Mouse (Mus musculus) stomach, embryonic 15.5 days (tissue): Measurements from ENCODE around the gene Vmn1r25. TPM values are rescaled to one million over a fixed set of nuclear protein-coding genes. Genes with fewer than 3 reads are reported as not detected.
"Not testable (repeated sequence)": the region's sequence is repeated elsewhere in the genome, so short reads cannot be mapped to it uniquely, and the experiment has no call there.

Experiments used
- ATAC-seq: fragments of 200-750 bp; cut with Nextera tagmentation; 2 replicates; pipeline ENCODE4 v1.8.0; 2017; ENCODE audit warnings: low read depth, moderate number of reproducible peaks, moderate TSS enrichment; ENCODE audit not compliant: insufficient read depth, low FRiP score
- H3K27ac ChIP-seq: fragments of 300-500 bp; sonication (generic); 2 replicates; pipeline ENCODE4 v1.5.1; 2015; ENCODE audit warnings: mild to moderate bottlenecking, inconsistent platforms
- H3K27me3 ChIP-seq: fragments of 300-500 bp; sonication (generic); replicated peaks from 2 replicates; pipeline ENCODE4 v1.6.1; 2015; ENCODE audit warnings: inconsistent platforms
- H3K36me3 ChIP-seq: fragments of 300-500 bp; sonication (generic); 2 replicates; pipeline ENCODE4 v1.6.1; 2015; ENCODE audit warnings: inconsistent platforms
- H3K4me1 ChIP-seq: fragments of 300-500 bp; sonication (generic); 2 replicates; pipeline ENCODE4 v1.6.1; 2015; ENCODE audit warnings: inconsistent platforms
- H3K4me2 ChIP-seq: fragments of 300-500 bp; sonication (generic); 2 replicates; pipeline ENCODE4 v1.6.1; 2015; ENCODE audit warnings: mild to moderate bottlenecking, inconsistent platforms
- H3K4me3 ChIP-seq: fragments of 300-500 bp; sonication (generic); replicated peaks from 2 replicates; pipeline ENCODE4 v1.5.1; 2015; ENCODE audit warnings: inconsistent platforms
- H3K9ac ChIP-seq: fragments of 300-500 bp; sonication (generic); 2 replicates; pipeline ENCODE4 v1.6.1; 2015; ENCODE audit warnings: inconsistent platforms
- H3K9me3 ChIP-seq: fragments of 300-500 bp; sonication (generic); 2 replicates; pipeline ENCODE4 v1.6.1; 2016; ENCODE audit warnings: inconsistent platforms
- WGBS: fragments of 180-500 bp; shearing (Covaris S2); methylation state at CpG from one replicate; pipeline ENCODE4 v1.1.7; 2015; 5-methylcytosine and 5-hydroxymethylcytosine counted together
- polyA plus RNA-seq: library from polyadenylated mRNA; unstranded; fragments of >200 nt; fragmentation: Nextera tagmentation; extraction: Ambion mirVana; gene quantifications from 2 replicates; pipeline ENCODE4 v1.2.1, GENCODE M21; 2015

Gene Vmn1r25
- not detected in 2 replicates for polyA plus RNA-seq

DNA sequence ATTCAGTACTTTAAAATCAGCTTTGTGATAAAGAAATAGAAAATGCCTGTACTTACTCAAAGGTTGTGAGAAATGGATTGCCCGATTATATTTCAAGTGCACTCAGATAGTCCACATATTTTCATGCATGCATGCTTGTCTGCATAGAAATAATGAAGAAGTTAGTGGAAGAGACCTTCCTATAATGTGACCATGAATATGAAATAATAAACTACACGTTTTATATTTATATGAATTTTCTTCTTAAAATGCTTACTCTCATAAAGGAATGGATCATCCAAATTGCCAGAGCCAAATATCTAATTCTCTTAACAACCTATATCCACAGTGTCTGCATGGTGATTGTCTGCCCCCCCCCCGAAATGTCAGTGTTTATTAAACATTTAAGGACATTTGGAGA lies at the start of gene Vmn1r25:
TSS of gene Vmn1r25 (minus strand) at position 101 of the 400 bp plus-strand sequence.
- Histone ChIP-seq H3K4me3 (no peak within 1 kb of the TSS), H3K27me3 (no peaks in the 10 kb centered on the region), H3K9me3 (no peaks in the 10 kb centered on the region), H3K4me2 (no peak within 1 kb of the TSS), H3K9ac (no peak within 1 kb of the TSS), H3K36me3 (no peaks in the 10 kb centered on the region), H3K27ac (no peak within 1 kb of the TSS), H3K4me1 (no peaks in the 10 kb centered on the region)
- no peak for ATAC-seq
- WGBS = 56% methylated on average over 3 of the region's 3 CpGs

DNA sequence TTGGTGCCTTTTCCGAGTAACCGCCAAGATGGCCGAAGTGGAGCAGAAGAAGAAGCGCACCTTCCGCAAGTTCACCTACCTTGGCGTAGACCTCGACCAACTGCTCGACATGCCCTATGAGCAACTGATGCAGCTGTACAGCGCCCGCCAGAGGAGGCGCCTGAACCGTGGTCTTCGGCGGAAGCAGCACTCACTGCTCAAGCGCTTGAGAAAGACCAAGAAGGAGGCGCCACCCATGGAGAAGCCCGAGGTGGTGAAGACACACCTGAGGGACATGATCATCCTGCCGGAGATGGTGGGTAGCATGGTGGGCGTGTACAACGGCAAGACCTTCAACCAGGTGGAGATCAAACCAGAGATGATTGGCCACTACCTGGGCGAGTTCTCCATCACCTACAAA lies 36.9 kb upstream of the Vmn1r25 start:
- not testable (repeated sequence) for H3K4me1 ChIP-seq, H3K27me3 ChIP-seq, H3K9me3 ChIP-seq, H3K4me2 ChIP-seq, H3K36me3 ChIP-seq, H3K4me3 ChIP-seq, H3K9ac ChIP-seq, ATAC-seq, H3K27ac ChIP-seq
- WGBS = 87% methylated on average over 21 of the region's 21 CpGs

DNA sequence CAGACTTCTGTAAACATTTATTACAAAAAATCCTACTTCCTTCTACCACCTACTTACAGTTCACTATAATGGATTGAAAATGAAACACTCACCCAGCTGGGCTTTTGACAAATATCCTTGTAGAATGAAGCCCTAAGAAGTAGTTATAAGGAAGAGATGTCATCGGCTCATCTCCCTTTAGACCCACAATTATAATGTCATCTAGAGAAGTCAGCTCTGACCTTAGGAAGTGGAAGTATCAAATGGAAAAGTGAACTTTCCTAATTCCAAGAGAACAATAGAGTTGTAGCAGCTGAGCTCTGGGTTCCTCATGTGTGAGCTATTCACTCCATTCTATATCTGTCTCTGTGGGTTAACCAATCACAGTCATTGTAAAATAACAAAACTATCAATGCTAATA lies 34.4 kb upstream of the Vmn1r25 start, which contains the start of gene Vmn1r26:
TSS of gene Vmn1r26 (minus strand) at position 101 of the 400 bp plus-strand sequence.
- 89% methylated on average over 1 of the region's 1 CpGs for WGBS
- no peak within 1 kb of the TSS for H3K27ac ChIP-seq
- H3K4me3 ChIP-seq = no peak within 1 kb of the TSS
- ATAC-seq = no peak
- no peaks in the 10 kb centered on the region for H3K4me1 ChIP-seq
- H3K27me3 ChIP-seq = no peaks in the 10 kb centered on the region
- no peaks in the 10 kb centered on the region for H3K36me3 ChIP-seq
- no peaks in the 10 kb centered on the region for H3K9me3 ChIP-seq
- H3K9ac ChIP-seq = no peak within 1 kb of the TSS
- H3K4me2 ChIP-seq = no peak within 1 kb of the TSS

DNA sequence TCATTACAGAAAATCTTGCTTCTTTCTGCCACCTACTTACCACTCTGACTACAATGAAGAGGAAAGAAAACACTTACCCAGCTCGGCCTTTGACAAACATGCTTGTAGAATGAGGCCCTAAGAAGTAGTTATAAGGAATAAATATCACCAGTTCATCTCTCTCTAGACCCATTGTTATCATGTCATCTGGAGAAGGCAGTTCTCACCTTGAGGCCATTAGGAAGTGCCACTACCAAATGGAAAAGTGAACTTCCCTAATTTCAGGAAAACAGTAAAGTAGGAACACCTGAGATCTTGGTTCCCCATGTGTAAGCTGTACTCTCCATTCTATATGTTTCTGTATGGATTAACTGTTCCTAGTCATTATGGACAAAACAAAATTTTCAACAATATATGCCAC lies 19.2 kb downstream of the Vmn1r25 start, which contains the start of gene Vmn1r24:
TSS of gene Vmn1r24 (minus strand) at position 101 of the 400 bp plus-strand sequence.
- H3K4me1 ChIP-seq, H3K9ac ChIP-seq, ATAC-seq, H3K27me3 ChIP-seq, H3K4me3 ChIP-seq, H3K4me2 ChIP-seq, H3K9me3 ChIP-seq, H3K27ac ChIP-seq, H3K36me3 ChIP-seq: not testable (repeated sequence)
- 58% methylated on average over 1 of the region's 1 CpGs for WGBS

Other genes with a start within 250 kb of the Vmn1r25 start
- gene Vopp1, start 155.7 kb downstream of the Vmn1r25 start, polyA plus RNA-seq = 45.4 and 46.2 TPM in 2 replicates
- gene Vmn1r21, start 130.5 kb downstream of the Vmn1r25 start, polyA plus RNA-seq = not detected in 2 replicates
- gene Vmn1r22, start 72.8 kb downstream of the Vmn1r25 start, polyA plus RNA-seq = not detected in 2 replicates
- not detected in 2 replicates for gene Vmn1r23, start 54.0 kb downstream of the Vmn1r25 start, polyA plus RNA-seq
- gene Vmn1r24, start 19.3 kb downstream of the Vmn1r25 start, polyA plus RNA-seq = not detected in 2 replicates
- gene Vmn1r26, start 34.3 kb upstream of the Vmn1r25 start, polyA plus RNA-seq = not detected in 2 replicates
- not detected in 2 replicates for gene Vmn1r27, start 238.0 kb upstream of the Vmn1r25 start, polyA plus RNA-seq